Mouse (Mus musculus): ENCODE measurements around the gene Pim2. TPM values are rescaled to one million over a fixed set of nuclear protein-coding genes. Genes with fewer than 3 reads are reported as not detected.
"Not testable (repeated sequence)": the region's sequence is repeated elsewhere in the genome, so short reads cannot be mapped to it uniquely, and the experiment has no call there.

The Pim2 gene
- polyA plus RNA-seq, 1 experiment from 2014 or later = 21.9 TPM

GRCm38 (mm10) chrX:7867141-7867540 is 10.9 kb upstream of the Pim2 start:
- H3K27ac ChIP-seq = no peak overlapping the region
- H3K4me1 ChIP-seq (replicated peaks) = no peaks in the 10 kb centered on the region; the same call in 1 of the 2 replicates
- no peak for ATAC-seq
- no peak overlapping the region for H3K4me3 ChIP-seq (replicated peaks)
- H3K27me3 ChIP-seq = no peaks in the 10 kb centered on the region
- H3K9ac ChIP-seq (replicated peaks) = no peak overlapping the region
- H3K4me2 ChIP-seq (replicated peaks) = no peak overlapping the region
- H3K36me3 ChIP-seq = peaks cover 15% of the 10 kb centered on the region; the same call in 1 of the 2 replicates
- H3K9me3 ChIP-seq = no peaks in the 10 kb centered on the region
- WGBS = 85% methylated on average over 1 of the region's 1 CpGs

GRCm38 (mm10) chrX:7868506-7868905 is 9.6 kb upstream of the Pim2 start:
- Histone ChIP-seq H3K4me1 (replicated peaks) (no peaks in the 10 kb centered on the region; the same call in 1 of the 2 replicates), H3K27me3 (no peaks in the 10 kb centered on the region), H3K4me2 (replicated peaks) (no peak overlapping the region), H3K9me3 (no peaks in the 10 kb centered on the region), H3K4me3 (replicated peaks) (no peak overlapping the region), H3K9ac (replicated peaks) (no peak overlapping the region), H3K27ac (no peak overlapping the region), H3K36me3 (peaks cover 23% of the 10 kb centered on the region)
- no peak for ATAC-seq
- 50% methylated on average over 2 of the region's 2 CpGs for WGBS

DNA sequence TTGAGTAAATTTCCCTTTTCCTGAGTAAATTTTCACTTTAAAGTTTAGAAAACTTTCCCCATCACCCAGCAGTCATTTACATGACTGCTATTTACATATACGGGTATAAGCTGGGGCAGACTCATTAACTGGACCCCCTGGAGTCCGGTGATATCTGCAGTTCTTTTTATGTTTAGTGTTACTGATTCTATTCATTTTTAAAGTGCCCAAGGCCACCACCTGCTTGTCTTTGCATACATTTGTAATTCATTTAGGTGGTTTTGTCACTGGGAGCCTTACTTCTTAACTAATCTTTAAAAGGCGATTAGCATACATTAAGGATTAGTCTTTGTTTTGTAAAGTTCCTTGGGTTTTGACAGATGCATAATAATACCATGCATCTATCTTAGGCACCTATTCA is 8.2 kb upstream of the Pim2 start:
- no peak overlapping the region for H3K4me2 ChIP-seq (replicated peaks)
- H3K27me3 ChIP-seq = no peaks in the 10 kb centered on the region
- ATAC-seq = no peak
- peaks cover 36% of the 10 kb centered on the region for H3K36me3 ChIP-seq
- H3K4me3 ChIP-seq (replicated peaks) = no peak overlapping the region
- H3K9me3 ChIP-seq = no peaks in the 10 kb centered on the region
- WGBS = 28% methylated on average over 3 of the region's 3 CpGs
- no peak overlapping the region for H3K9ac ChIP-seq (replicated peaks)
- H3K4me1 ChIP-seq (replicated peaks) = no peaks in the 10 kb centered on the region; the same call in 1 of the 2 replicates
- H3K27ac ChIP-seq = no peak overlapping the region

- Histone ChIP-seq H3K4me2 (replicated peaks) (peak overlapping the region; percentile 89), H3K9me3 (no peaks in the 10 kb centered on the region), H3K4me3 (replicated peaks) (peak overlapping the region; percentile 57), H3K4me1 (replicated peaks) (peaks cover 14% of the 10 kb centered on the region; the same call in 1 of the 2 replicates), H3K36me3 (peaks cover 17% of the 10 kb centered on the region), H3K9ac (replicated peaks) (peak overlapping the region; percentile 69), H3K27ac (peak overlapping the region; percentile 30), H3K27me3 (no peaks in the 10 kb centered on the region)
- WGBS = 23% methylated on average over 21 of the region's 21 CpGs
- ATAC-seq = peak; percentile 63; the same call in 1 of the 2 replicates
Measured at GRCm38 (mm10) chrX:7878495-7878894, 433 bp downstream of the Pim2 start.

DNA sequence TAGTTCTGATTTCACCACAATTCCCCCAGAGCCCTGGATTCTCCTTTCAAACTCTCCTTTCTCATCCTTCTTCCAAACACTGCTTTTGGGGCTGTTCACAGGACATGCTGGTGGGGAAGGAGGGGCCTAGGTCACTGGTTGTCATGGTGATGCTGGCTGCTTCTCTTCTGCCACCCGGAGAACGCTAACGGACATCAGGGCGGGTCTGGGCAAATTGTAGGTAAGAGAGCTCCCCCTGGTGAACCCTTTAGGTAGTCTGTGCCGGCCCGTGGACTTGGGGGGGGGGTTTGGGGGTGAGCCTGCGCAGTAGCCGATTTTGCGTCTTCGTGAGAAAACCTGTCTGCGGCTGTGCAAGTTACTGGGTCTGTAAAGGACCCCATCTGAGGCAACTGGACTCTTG is 1.8 kb downstream of the Pim2 start:
- 17% methylated on average over 11 of the region's 11 CpGs for WGBS
- Histone ChIP-seq H3K9ac (replicated peaks) (no peak overlapping the region), H3K4me1 (replicated peaks) (peaks cover 17% of the 10 kb centered on the region; the same call in 1 of the 2 replicates), H3K27me3 (no peaks in the 10 kb centered on the region), H3K4me3 (replicated peaks) (peak overlapping the region; percentile 57), H3K27ac (peak overlapping the region; percentile 19; the same call in 1 of the 2 replicates), H3K9me3 (no peaks in the 10 kb centered on the region), H3K36me3 (peaks cover 4% of the 10 kb centered on the region), H3K4me2 (replicated peaks) (peak overlapping the region; percentile 89)
- ATAC-seq = peak; percentile 21

DNA sequence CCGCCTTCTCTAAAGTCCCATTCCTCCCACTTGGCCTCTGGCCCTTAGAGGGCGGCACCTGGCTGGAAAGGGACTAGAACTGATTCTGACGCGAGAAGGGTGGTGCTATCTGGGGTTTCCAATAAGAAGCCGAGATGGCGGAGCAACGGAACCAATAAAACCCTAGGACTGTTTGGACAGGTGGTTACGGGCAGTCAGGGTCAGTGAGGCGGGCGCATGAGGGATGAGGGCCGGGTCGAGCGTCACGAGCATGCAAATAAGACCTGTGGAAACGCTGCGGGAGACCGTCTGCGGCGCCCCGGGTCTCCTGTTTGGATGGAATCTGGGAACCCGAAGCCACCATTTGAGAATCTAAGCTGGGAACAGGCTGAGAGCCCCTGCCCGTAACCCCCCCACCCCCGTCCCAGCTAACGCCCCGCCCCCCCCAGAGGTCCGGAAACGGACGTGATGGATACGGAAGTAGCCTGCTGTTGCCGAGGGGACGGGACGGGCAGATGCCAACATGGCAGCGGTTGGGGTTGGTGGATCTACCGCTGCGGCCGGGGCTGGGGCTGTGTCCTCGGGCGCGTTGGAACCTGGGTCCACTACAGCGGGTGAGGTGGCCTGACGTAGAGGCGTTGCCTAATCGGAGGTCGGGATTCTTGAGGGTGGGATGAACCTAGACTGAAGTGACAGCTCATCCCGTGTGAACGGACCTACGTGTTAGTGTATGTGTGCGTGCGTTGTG is 5.9 kb downstream of the Pim2 start, which contains the start of gene Slc35a2:
TSS of gene Slc35a2 (plus strand) at position 188 of the 727 bp plus-strand sequence.
- peak within 1 kb of the TSS; percentile 59 for H3K9ac ChIP-seq (replicated peaks)
- peak within 1 kb of the TSS; percentile 66 for H3K4me2 ChIP-seq (replicated peaks)
- peak within 1 kb of the TSS; percentile 86 for H3K27ac ChIP-seq
- H3K9me3 ChIP-seq = no peaks in the 10 kb centered on the region
- H3K27me3 ChIP-seq = no peaks in the 10 kb centered on the region
- no peaks in the 10 kb centered on the region for H3K36me3 ChIP-seq
- H3K4me3 ChIP-seq (replicated peaks) = peak within 1 kb of the TSS; percentile 57
- peak; percentile 90 for ATAC-seq
- 13% methylated on average over 49 of the region's 49 CpGs for WGBS
- peaks cover 19% of the 10 kb centered on the region; the same call in 1 of the 2 replicates for H3K4me1 ChIP-seq (replicated peaks)

DNA sequence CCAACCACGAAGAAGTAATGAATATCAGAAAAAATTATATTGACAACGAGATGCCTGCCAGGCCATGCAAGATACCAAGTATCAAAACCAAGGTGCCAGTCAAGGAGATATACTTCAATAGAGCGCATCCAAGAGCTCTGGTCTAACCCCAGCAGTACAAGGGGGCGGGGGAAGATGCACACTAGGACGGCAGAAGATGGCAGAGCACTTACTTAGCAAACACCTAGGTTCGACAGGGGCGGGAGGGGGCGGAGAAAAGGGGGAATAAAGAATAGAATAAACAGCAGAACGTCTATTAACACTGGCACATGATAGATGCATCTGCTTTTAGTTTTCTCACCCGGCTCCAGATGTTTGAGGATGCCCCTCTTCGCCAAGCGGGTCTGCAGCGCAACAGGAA is 20.1 kb downstream of the Pim2 start:
- H3K27ac ChIP-seq = peak overlapping the region; percentile 88; the same call in 1 of the 2 replicates
- peak overlapping the region; percentile 55 for H3K4me3 ChIP-seq (replicated peaks)
- H3K4me2 ChIP-seq (replicated peaks) = peak overlapping the region; percentile 60
- ATAC-seq = no peak
- no peaks in the 10 kb centered on the region for H3K27me3 ChIP-seq
- H3K36me3 ChIP-seq = peaks cover 30% of the 10 kb centered on the region
- peak overlapping the region; percentile 73 for H3K9ac ChIP-seq (replicated peaks)
- 29% methylated on average over 13 of the region's 13 CpGs for WGBS
- peaks cover 15% of the 10 kb centered on the region for H3K4me1 ChIP-seq (replicated peaks)
- no peaks in the 10 kb centered on the region for H3K9me3 ChIP-seq

GRCm38 (mm10) chrX:7898880-7899874 is 21.1 kb downstream of the Pim2 start, which contains the start of the genes Pqbp1 and Timm17b:
Gene Pqbp1 (minus strand): TSS chrX:7899269.
Gene Timm17b (plus strand): TSS chrX:7899357.
- Histone ChIP-seq H3K27ac (peak within 1 kb of the TSS; percentile 88), H3K4me2 (replicated peaks) (peak within 1 kb of the TSS; percentile 60), H3K27me3 (no peaks in the 10 kb centered on the region), H3K9me3 (no peaks in the 10 kb centered on the region), H3K4me3 (replicated peaks) (peak within 1 kb of the TSS; percentile 55), H3K9ac (replicated peaks) (peak within 1 kb of the TSS; percentile 73), H3K36me3 (peaks cover 24% of the 10 kb centered on the region), H3K4me1 (replicated peaks) (peaks cover 15% of the 10 kb centered on the region)
- peak; percentile 98 for ATAC-seq
- 19% methylated on average over 62 of the region's 62 CpGs for WGBS

GRCm38 (mm10) chrX:7904441-7904840 is 26.4 kb downstream of the Pim2 start:
- Histone ChIP-seq H3K9ac (replicated peaks) (no peak overlapping the region), H3K9me3 (no peaks in the 10 kb centered on the region), H3K4me3 (replicated peaks) (no peak overlapping the region), H3K4me1 (replicated peaks) (0 out of 2 replicates have a peak, but pooled peaks cover 6% of the 10 kb centered on the region), H3K27ac (no peak overlapping the region), H3K4me2 (replicated peaks) (no peak overlapping the region), H3K36me3 (peaks cover 27% of the 10 kb centered on the region), H3K27me3 (no peaks in the 10 kb centered on the region)
- 89% methylated on average over 5 of the region's 5 CpGs for WGBS
- ATAC-seq = no peak

GRCm38 (mm10) chrX:7907735-7908134 is 29.7 kb downstream of the Pim2 start, which contains the start of gene Gm10491:
Gene Gm10491 (minus strand): TSS chrX:7907835.
- H3K4me1 ChIP-seq (replicated peaks) = no peaks in the 10 kb centered on the region
- no peak for ATAC-seq
- WGBS = 90% methylated on average over 5 of the region's 5 CpGs
- no peak within 1 kb of the TSS for H3K27ac ChIP-seq
- H3K4me3 ChIP-seq (replicated peaks) = no peak within 1 kb of the TSS
- H3K4me2 ChIP-seq (replicated peaks) = no peak within 1 kb of the TSS
- no peaks in the 10 kb centered on the region for H3K9me3 ChIP-seq
- H3K36me3 ChIP-seq = peaks cover 26% of the 10 kb centered on the region
- no peaks in the 10 kb centered on the region for H3K27me3 ChIP-seq
- H3K9ac ChIP-seq (replicated peaks) = no peak within 1 kb of the TSS

DNA sequence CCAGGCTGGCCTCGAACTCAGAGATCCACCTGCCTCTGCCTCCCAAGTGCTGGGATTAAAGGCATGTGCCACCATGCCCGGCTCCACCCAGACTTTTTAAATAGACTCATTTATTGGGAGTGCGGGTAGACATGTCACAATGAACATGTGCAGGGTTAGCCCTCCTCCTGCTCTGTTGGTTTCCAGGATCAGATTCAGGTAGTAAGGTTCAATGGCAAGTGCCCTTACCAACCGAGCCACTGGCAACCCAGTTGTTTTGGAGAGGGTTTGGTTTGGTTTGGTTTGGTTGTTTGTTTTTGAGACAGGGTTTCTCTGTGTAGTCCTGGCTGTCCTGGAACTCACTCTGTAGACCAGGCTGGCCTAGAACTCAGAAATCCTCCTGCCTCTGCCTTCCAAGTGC is 31.2 kb downstream of the Pim2 start, which contains the start of gene Gm10490:
TSS of gene Gm10490 (plus strand) at position 301 of the 400 bp plus-strand sequence.
- not testable (repeated sequence) for H3K4me3 ChIP-seq (replicated peaks); H3K9ac ChIP-seq (replicated peaks); H3K27me3 ChIP-seq; H3K4me2 ChIP-seq (replicated peaks); H3K4me1 ChIP-seq (replicated peaks); H3K27ac ChIP-seq; ATAC-seq; H3K9me3 ChIP-seq
- peaks cover 21% of the 10 kb centered on the region for H3K36me3 ChIP-seq
- 88% methylated on average over 4 of the region's 4 CpGs for WGBS

Data from midbrain, embryonic 13.5 days (tissue).